Mouse (Mus musculus): ENCODE results near the gene Olfr1414. TPM values are rescaled to one million over a fixed set of nuclear protein-coding genes. Genes with fewer than 3 reads are reported as not detected.
A peak's percentile ranks its signal among the peaks of the same experiment; 100 is the strongest.

Gene Olfr1414
- total and polyA plus RNA-seq, 3 experiments = 0.25 TPM; not detected in 2

DNA sequence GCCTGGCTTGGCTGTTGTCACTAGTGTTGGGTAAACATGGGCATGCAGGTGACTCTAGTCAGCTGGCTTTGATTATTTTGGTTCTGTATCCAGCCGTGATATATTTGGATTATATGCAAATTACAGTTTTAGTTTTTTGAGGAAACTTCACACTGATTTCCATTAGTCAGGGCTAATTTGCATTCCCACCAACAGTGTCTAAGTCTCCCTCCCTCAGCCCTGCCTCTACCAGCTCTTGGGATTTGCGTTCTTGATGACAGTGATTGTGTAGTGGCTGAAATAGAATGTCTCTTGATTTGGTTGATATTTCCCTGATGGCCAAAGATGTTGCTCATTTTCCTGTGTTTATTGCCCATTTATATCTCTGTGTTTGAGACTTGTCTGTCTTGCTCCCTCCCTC, 20.6 kb upstream of the Olfr1414 start:
- dilution Hi-C loops (cut with MboI; ENCODE audit: extremely low pct_ligation_motif_present, extremely low pct_unique_long_range_greater_than_20kb, low sequenced_read_pairs) = no loop called here
- H3K9ac ChIP-seq (ENCODE audit: insufficient read depth, low read depth) = no peak overlapping the region
- peak; percentile 31 for DNase-seq (ENCODE audit: extremely low read depth)
- H3K36me3 ChIP-seq (replicated peaks in 1 of 2; ENCODE audit: control insufficient read depth in 1 of 2, insufficient read depth in 1 of 2, low read length in 1 of 2) = no peaks in the 10 kb centered on the region
- peaks cover 18% of the 10 kb centered on the region for H3K27me3 ChIP-seq (replicated peaks)
- H3K9me3 ChIP-seq (replicated peaks; ENCODE audit: low read length) = no peaks in the 10 kb centered on the region
- no peaks in the 10 kb centered on the region for H3K79me2 ChIP-seq (replicated peaks; ENCODE audit: control insufficient read depth, extremely low read depth, insufficient read depth, poor library complexity, severe bottlenecking)
- peaks cover 7 to 21% of the 10 kb centered on the region in 2 experiments; a peak in 3 of 4 replicates for H3K4me1 ChIP-seq (ENCODE audit: control insufficient read depth in 1 of 2, insufficient read depth in 2 of 2)
- H3K27ac ChIP-seq (ENCODE audit: insufficient read depth, low read depth) = no peak overlapping the region
- no peak overlapping the region for H3K4me3 ChIP-seq (replicated peaks in 1 of 3; ENCODE audit: low read depth in 2 of 3, low read length in 2 of 3, poor library complexity in 1 of 3)
- in situ Hi-C loops (cut with MboI; ENCODE audit: low pct_ligation_motif_present, low pct_unique_long_range_greater_than_20kb, low sequenced_read_pairs) = no loop called here
- H3K4me2 ChIP-seq (ENCODE audit: insufficient read depth, low read depth, poor library complexity, severe bottlenecking) = no peak overlapping the region; the same call in 1 of the 2 replicates
- TF ChIP-seq IRF4 (IDR thresholded peaks at IDR 0.05; ENCODE audit: low read depth, low read length) = no peak
- TF ChIP-seq USF2 (conservative IDR thresholded peaks at IDR 0.05; ENCODE audit: low read depth, low read length) = no peak
- no peak for TF ChIP-seq PAX5 (IDR thresholded peaks at IDR 0.05; ENCODE audit: low read length)
- TF ChIP-seq CHD2 (IDR thresholded peaks at IDR 0.05; ENCODE audit: low read length) = no peak
- TF ChIP-seq POLR2AphosphoS2 (IDR thresholded peaks at IDR 0.05; ENCODE audit: low read depth, low read length) = no peak
- TF ChIP-seq MAZ (IDR thresholded peaks at IDR 0.05; ENCODE audit: low read depth, low read length) = no peak
- no peak for TF ChIP-seq KAT2A (IDR thresholded peaks at IDR 0.05; ENCODE audit: insufficient replicate concordance, low read length)
- no peak for TF ChIP-seq ELF1 (IDR thresholded peaks at IDR 0.05; ENCODE audit: low read depth, low read length)
- no peak for TF ChIP-seq ZNF384 (IDR thresholded peaks at IDR 0.05; ENCODE audit: low read depth, low read length)
- TF ChIP-seq POLR2A (IDR thresholded peaks at IDR 0.05; ENCODE audit: low read depth, low read length) = no peak
- no peak for TF ChIP-seq ZKSCAN1 (IDR thresholded peaks at IDR 0.05; ENCODE audit: borderline replicate concordance, low read depth, low read length)
- TF ChIP-seq ZC3H11A (IDR thresholded peaks at IDR 0.05; ENCODE audit: low read depth, low read length) = no peak
- TF ChIP-seq ZMIZ1 (IDR thresholded peaks at IDR 0.05; ENCODE audit: low read depth, low read length) = no peak
- no peak for TF ChIP-seq RCOR1 (conservative IDR thresholded peaks at IDR 0.05; ENCODE audit: low read depth, low read length)
- TF ChIP-seq MEF2A (IDR thresholded peaks at IDR 0.05; ENCODE audit: borderline replicate concordance, low read depth, low read length) = no peak
- TF ChIP-seq MYC (IDR thresholded peaks at IDR 0.05; ENCODE audit: low read depth, low read length) = no peak
- no peak for TF ChIP-seq CHD1 (IDR thresholded peaks at IDR 0.05; ENCODE audit: low read depth, low read length)
- no peak for TF ChIP-seq ETS1 (conservative IDR thresholded peaks at IDR 0.05; ENCODE audit: low read depth, low read length)
- no peak for TF ChIP-seq NELFE (IDR thresholded peaks at IDR 0.05; ENCODE audit: low read depth, low read length)
- no peak for TF ChIP-seq RAD21 (IDR thresholded peaks at IDR 0.05; ENCODE audit: low read depth, low read length)

GRCm38 (mm10) chr1:92536972-92537371, 18.5 kb upstream of the Olfr1414 start:
- 0 out of 2 replicates have a peak, but pooled peaks have one; percentile 55 for TF ChIP-seq MAZ (IDR thresholded peaks at IDR 0.05; ENCODE audit: low read depth, low read length)
- no peak for TF ChIP-seq ZKSCAN1 (IDR thresholded peaks at IDR 0.05; ENCODE audit: borderline replicate concordance, low read depth, low read length)
- TF ChIP-seq PAX5 (IDR thresholded peaks at IDR 0.05; ENCODE audit: low read length) = no peak
- TF ChIP-seq EP300 (IDR thresholded peaks at IDR 0.05; ENCODE audit: low read length) = peak; percentile 39; the same call in 1 of the 2 replicates
- 0 out of 2 replicates have a peak, but pooled peaks have one; percentile 38 for TF ChIP-seq ELF1 (IDR thresholded peaks at IDR 0.05; ENCODE audit: low read depth, low read length)
- Histone ChIP-seq H3K9ac (ENCODE audit: insufficient read depth, low read depth) (no peak overlapping the region), H3K4me3 (replicated peaks in 1 of 3; ENCODE audit: low read depth in 2 of 3, low read length in 2 of 3, poor library complexity in 1 of 3) (no peak overlapping the region), H3K36me3 (replicated peaks in 1 of 2; ENCODE audit: control insufficient read depth in 1 of 2, insufficient read depth in 1 of 2, low read length in 1 of 2) (no peaks in the 10 kb centered on the region), H3K4me2 (ENCODE audit: insufficient read depth, low read depth, poor library complexity, severe bottlenecking) (peak overlapping the region; percentile 84), H3K9me3 (replicated peaks; ENCODE audit: low read length) (no peaks in the 10 kb centered on the region), H3K27ac (ENCODE audit: insufficient read depth, low read depth) (no peak overlapping the region), H3K4me1 (ENCODE audit: control insufficient read depth in 1 of 2, insufficient read depth in 2 of 2) (peaks cover 7 to 21% of the 10 kb centered on the region in 2 experiments; a peak in 3 of 4 replicates), H3K27me3 (replicated peaks) (peaks cover 22% of the 10 kb centered on the region), H3K79me2 (replicated peaks; ENCODE audit: control insufficient read depth, extremely low read depth, insufficient read depth, poor library complexity, severe bottlenecking) (no peaks in the 10 kb centered on the region)
- dilution Hi-C loops (cut with MboI; ENCODE audit: extremely low pct_ligation_motif_present, extremely low pct_unique_long_range_greater_than_20kb, low sequenced_read_pairs) (no loop called here), in situ Hi-C loops (cut with MboI; ENCODE audit: low pct_ligation_motif_present, low pct_unique_long_range_greater_than_20kb, low sequenced_read_pairs) (no loop called here)
- DNase-seq (ENCODE audit: extremely low read depth) = peak; percentile 71

Measured in CH12.LX (cell line).